ENCODE assay signal across 9 mouse cellular contexts in the genomic region with DNA sequence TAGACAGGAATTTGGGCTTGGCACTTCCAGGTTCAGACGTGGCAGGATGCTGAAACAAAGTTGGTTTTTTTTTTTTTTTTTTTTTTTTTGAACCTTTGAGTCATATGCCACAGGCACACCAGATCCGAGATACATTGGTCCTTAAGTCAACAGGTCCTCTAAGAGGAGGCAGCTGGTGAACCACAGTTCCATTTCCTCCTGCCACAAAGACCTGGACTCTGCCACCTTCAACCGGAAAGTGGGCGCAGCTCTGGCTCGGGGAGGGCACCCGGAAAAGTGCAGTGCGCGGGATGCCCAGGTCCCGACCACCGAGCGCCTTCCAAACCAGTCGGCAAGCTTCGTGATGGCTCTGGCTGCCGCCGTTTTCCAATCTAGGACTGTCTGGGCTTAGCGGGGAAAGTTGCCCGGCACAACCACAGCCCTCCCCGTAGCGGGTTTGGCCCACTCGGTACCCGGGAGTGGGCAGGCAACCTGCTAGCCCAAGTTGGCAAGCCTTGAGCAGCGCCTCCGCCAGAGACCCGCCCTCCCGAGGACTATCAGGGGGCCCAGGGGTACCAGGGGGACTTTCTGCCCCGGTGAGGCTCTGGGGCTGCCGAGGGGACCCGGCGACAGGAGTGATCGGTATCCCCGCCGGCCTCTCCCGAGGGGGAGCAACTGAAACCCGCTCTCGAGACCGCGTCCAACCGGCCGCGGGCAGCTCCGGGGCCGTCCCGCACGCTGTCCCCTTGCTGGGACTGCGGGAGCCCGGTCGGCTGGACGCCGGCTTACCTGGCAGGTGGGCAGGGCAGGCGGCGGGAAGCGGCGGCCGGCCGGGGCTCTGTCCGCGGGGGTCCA. TPM values are rescaled to one million over a fixed set of nuclear protein-coding genes. Genes with fewer than 3 reads are reported as not detected.
A peak's percentile ranks its signal among the peaks of the same experiment; 100 is the strongest.
DNase-seq lines count a peak whose midpoint lies in the region; ATAC-seq and TF ChIP-seq lines count a peak whose summit lies in the region.
"Had no signal": no experiment of that assay in that cellular context is flagged by ENCODE, and none has a peak within 500 bp of the region (broad histone marks: within the 10 kb centered on the region; RNA-seq: fewer than 3 reads in every experiment).

No protein-coding gene starts in this region.

- H3K4me3 ChIP-seq in kidney, adult 2 months (ENCODE audit: insufficient read depth, low read depth, low read length) = peak overlapping the region; percentile 71

- H3K27ac ChIP-seq in kidney, adult 2 months (ENCODE audit: insufficient read depth, low read depth, low read length) = peak overlapping the region; percentile 53

- no peaks in the 10 kb centered on the region for H3K27me3 ChIP-seq in kidney, adult 2 months (replicated peaks; ENCODE audit: control insufficient read depth, insufficient read depth, low read length)

- no peak for TF ChIP-seq POLR2A in kidney, adult 2 months (IDR thresholded peaks at IDR 0.05; ENCODE audit: low read depth, low read length)

- 1% methylated on average over 57 of the region's 57 CpGs for WGBS in kidney, adult 2 months

- DNase-seq in adrenal gland, adult (ENCODE audit: inconsistent age in 2 of 2, low spot score in 1 of 2) = peak; percentile 9 to 50
- DNase-seq in adrenal gland, postnatal 4 days (ENCODE audit: low spot score in 2 of 2) = no peak
- peak; percentile 6 to 14 for DNase-seq in spleen, postnatal 10 days (ENCODE audit: low spot score in 2 of 2)
- no peak for DNase-seq in spleen, adult 12 weeks (ENCODE audit: low spot score)
- peak; percentile 46 for DNase-seq in kidney, adult 2 months
- DNase-seq in lung, postnatal 14 days = peak; percentile 7
- DNase-seq in retina, postnatal 1 day = peak; percentile 41

- ATAC-seq in frontal cortex, adult (ENCODE audit: low TSS enrichment) = peak; percentile 60

- no peaks in the 10 kb centered on the region for H3K36me3 ChIP-seq in kidney, adult 2 months (ENCODE audit: control insufficient read depth, insufficient read depth, low read length)

- TF ChIP-seq CTCF in kidney, adult 2 months (conservative IDR thresholded peaks at IDR 0.05; ENCODE audit: insufficient read depth, insufficient read length, low read depth, low read length) = no peak

- H3K4me1 ChIP-seq in kidney, adult 2 months (ENCODE audit: control insufficient read depth, insufficient read depth, low read length) = peaks cover 6% of the 10 kb centered on the region

RNA-seq across cellular contexts. Expression of a gene that starts 0.8 kb away (rescaled TPM):
- 1 to 10 TPM; 3.1 to 4.9 TPM for total RNA-seq in adrenal gland, postnatal 4 days (2021)
- polyA plus RNA-seq in kidney, adult 2 months (2012; rRNA removed) = 17.9 and 21.0 TPM in 2 replicates
- total RNA-seq: gastrocnemius, postnatal 36 days had no signal

Comparison
In these comparisons a context has a peak if more than half of its experiments do, and no peak if none do; other contexts are left out.
1. DNase-seq: peak in adrenal gland, adult (2 of 2), spleen, postnatal 10 days (2 of 2), kidney, adult 2 months (single experiment), lung, postnatal 14 days (single experiment) and retina, postnatal 1 day (single experiment); none in adrenal gland, postnatal 4 days (0 of 2) and spleen, adult 12 weeks (single experiment).